Mouse (Mus musculus): ENCODE results near the gene Fip1l1. TPM values are rescaled to one million over a fixed set of nuclear protein-coding genes. Genes with fewer than 3 reads are reported as not detected.
A peak's percentile ranks its signal among the peaks of the same experiment; 100 is the strongest.

Gene Fip1l1
- polyA plus RNA-seq, 1 experiment = 97.4 TPM

GRCm38 (mm10) chr5:74610511-74610910, 75.3 kb downstream of the Fip1l1 start:
- H3K4me3 ChIP-seq (ENCODE audit: insufficient read depth, low read length) = no peak overlapping the region
- TF ChIP-seq POLR2A (IDR thresholded peaks at IDR 0.05; ENCODE audit: low read depth, low read length) (no peak), CTCF (IDR thresholded peaks at IDR 0.05; ENCODE audit: borderline replicate concordance, insufficient read depth, low read length) (no peak)
- H3K27ac ChIP-seq (ENCODE audit: insufficient read depth, low read length) = no peak overlapping the region
- no peaks in the 10 kb centered on the region for H3K4me1 ChIP-seq (ENCODE audit: control insufficient read depth, insufficient read depth, low read length)

- no peak overlapping the region for H3K27ac ChIP-seq (ENCODE audit: insufficient read depth, low read length)
- H3K4me1 ChIP-seq (ENCODE audit: control insufficient read depth, insufficient read depth, low read length) = no peaks in the 10 kb centered on the region
- no peak overlapping the region for H3K4me3 ChIP-seq (ENCODE audit: insufficient read depth, low read length)
- TF ChIP-seq POLR2A (IDR thresholded peaks at IDR 0.05; ENCODE audit: low read depth, low read length) (no peak), CTCF (IDR thresholded peaks at IDR 0.05; ENCODE audit: borderline replicate concordance, insufficient read depth, low read length) (no peak)
Observed at GRCm38 (mm10) chr5:74612713-74613112, 77.5 kb downstream of the Fip1l1 start.

GRCm38 (mm10) chr5:74613491-74614151, 78.4 kb downstream of the Fip1l1 start:
- Histone ChIP-seq H3K27ac (ENCODE audit: insufficient read depth, low read length) (no peak overlapping the region), H3K4me3 (ENCODE audit: insufficient read depth, low read length) (no peak overlapping the region), H3K4me1 (ENCODE audit: control insufficient read depth, insufficient read depth, low read length) (no peaks in the 10 kb centered on the region)
- TF ChIP-seq POLR2A (IDR thresholded peaks at IDR 0.05; ENCODE audit: low read depth, low read length) = no peak
- no peak for TF ChIP-seq CTCF (IDR thresholded peaks at IDR 0.05; ENCODE audit: borderline replicate concordance, insufficient read depth, low read length)

- Histone ChIP-seq H3K27ac (ENCODE audit: insufficient read depth, low read length) (no peak overlapping the region; the same call in 1 of the 2 replicates), H3K4me1 (ENCODE audit: control insufficient read depth, insufficient read depth, low read length) (no peaks in the 10 kb centered on the region), H3K4me3 (ENCODE audit: insufficient read depth, low read length) (no peak overlapping the region)
- TF ChIP-seq POLR2A (IDR thresholded peaks at IDR 0.05; ENCODE audit: low read depth, low read length) (no peak), CTCF (IDR thresholded peaks at IDR 0.05; ENCODE audit: borderline replicate concordance, insufficient read depth, low read length) (no peak)
Observed at GRCm38 (mm10) chr5:74617816-74618572, 82.7 kb downstream of the Fip1l1 start.

GRCm38 (mm10) chr5:74618573-74619059, 83.4 kb downstream of the Fip1l1 start:
- H3K4me3 ChIP-seq (ENCODE audit: insufficient read depth, low read length) = no peak overlapping the region
- no peaks in the 10 kb centered on the region for H3K4me1 ChIP-seq (ENCODE audit: control insufficient read depth, insufficient read depth, low read length)
- H3K27ac ChIP-seq (ENCODE audit: insufficient read depth, low read length) = no peak overlapping the region
- TF ChIP-seq CTCF (IDR thresholded peaks at IDR 0.05; ENCODE audit: borderline replicate concordance, insufficient read depth, low read length) (peak; percentile 5; the same call in 1 of the 2 replicates), POLR2A (IDR thresholded peaks at IDR 0.05; ENCODE audit: low read depth, low read length) (no peak)

GRCm38 (mm10) chr5:74621691-74622470, 86.6 kb downstream of the Fip1l1 start:
- Histone ChIP-seq H3K4me3 (ENCODE audit: insufficient read depth, low read length) (no peak overlapping the region), H3K4me1 (ENCODE audit: control insufficient read depth, insufficient read depth, low read length) (no peaks in the 10 kb centered on the region), H3K27ac (ENCODE audit: insufficient read depth, low read length) (0 out of 2 replicates have a peak overlapping the region, but pooled peaks have one; percentile 2)
- TF ChIP-seq CTCF (IDR thresholded peaks at IDR 0.05; ENCODE audit: borderline replicate concordance, insufficient read depth, low read length) (no peak), POLR2A (IDR thresholded peaks at IDR 0.05; ENCODE audit: low read depth, low read length) (no peak)

GRCm38 (mm10) chr5:74623316-74624000, 88.2 kb downstream of the Fip1l1 start:
- no peak overlapping the region for H3K4me3 ChIP-seq (ENCODE audit: insufficient read depth, low read length)
- no peak overlapping the region for H3K27ac ChIP-seq (ENCODE audit: insufficient read depth, low read length)
- TF ChIP-seq CTCF (IDR thresholded peaks at IDR 0.05; ENCODE audit: borderline replicate concordance, insufficient read depth, low read length) (no peak), POLR2A (IDR thresholded peaks at IDR 0.05; ENCODE audit: low read depth, low read length) (no peak)
- no peaks in the 10 kb centered on the region for H3K4me1 ChIP-seq (ENCODE audit: control insufficient read depth, insufficient read depth, low read length)

GRCm38 (mm10) chr5:74624385-74624784, 89.1 kb downstream of the Fip1l1 start:
- no peak overlapping the region for H3K4me3 ChIP-seq (ENCODE audit: insufficient read depth, low read length)
- TF ChIP-seq CTCF (IDR thresholded peaks at IDR 0.05; ENCODE audit: borderline replicate concordance, insufficient read depth, low read length) = no peak
- no peak for TF ChIP-seq POLR2A (IDR thresholded peaks at IDR 0.05; ENCODE audit: low read depth, low read length)
- no peaks in the 10 kb centered on the region for H3K4me1 ChIP-seq (ENCODE audit: control insufficient read depth, insufficient read depth, low read length)
- no peak overlapping the region for H3K27ac ChIP-seq (ENCODE audit: insufficient read depth, low read length)

GRCm38 (mm10) chr5:74628001-74628400, 92.8 kb downstream of the Fip1l1 start:
- Histone ChIP-seq H3K27ac (ENCODE audit: insufficient read depth, low read length) (no peak overlapping the region), H3K4me1 (ENCODE audit: control insufficient read depth, insufficient read depth, low read length) (no peaks in the 10 kb centered on the region), H3K4me3 (ENCODE audit: insufficient read depth, low read length) (no peak overlapping the region)
- TF ChIP-seq CTCF (IDR thresholded peaks at IDR 0.05; ENCODE audit: borderline replicate concordance, insufficient read depth, low read length) = no peak

Measured in embryonic fibroblast, embryonic 13.5 days (primary cell).